Mouse (Mus musculus) adrenal gland (tissue): ENCODE data around the gene 4931428F04Rik.

Experiments
- intact Hi-C: fragments of 180-260 bp; cut with DNase I; formaldehyde crosslinking; loops from one replicate; pipeline ENCODE4 v1.15.1; 2025
- long read RNA-seq, 2 experiments: library from polyadenylated mRNA; unstranded; transcript quantifications; one replicate each; pipeline ENCODE4 v2.0.0; 2020; ENCODE audit warnings: borderline replicate concordance in 1 of 2; ENCODE audit not compliant: insufficient replicate concordance in 1 of 2

The 4931428F04Rik gene
- long read RNA-seq, experiment 1, result 0 reads
- long read RNA-seq, experiment 2, partial matches to known transcripts, result 0 of 1 reads
- long read RNA-seq, experiment 2, other reads (novel, unspliced or antisense), result 1 of 1 reads

- intact Hi-C loops, result no loop called here
These were observed at the start of gene 4931428F04Rik for GRCm38 (mm10) chr8:105289805-105290460. 4931428F04Rik (minus strand) TSS chr8:105289864.

GRCm38 (mm10) chr8:105338992-105339391 is 49.3 kb upstream of the 4931428F04Rik start:
- intact Hi-C loops, result no loop called here

- intact Hi-C loops, result no loop called here
These were observed 46.9 kb upstream of the 4931428F04Rik start for GRCm38 (mm10) chr8:105336373-105337130.

GRCm38 (mm10) chr8:105332523-105332922 is 42.9 kb upstream of the 4931428F04Rik start:
- intact Hi-C loops, result no loop called here

GRCm38 (mm10) chr8:105331931-105332330 is 42.3 kb upstream of the 4931428F04Rik start:
- intact Hi-C loops, result no loop called here

- intact Hi-C loops, result no loop called here
These were observed 41.8 kb upstream of the 4931428F04Rik start for GRCm38 (mm10) chr8:105331469-105331868.

GRCm38 (mm10) chr8:105330325-105330724 is 40.7 kb upstream of the 4931428F04Rik start:
- intact Hi-C loops, result no loop called here

- intact Hi-C loops, result no loop called here
These were observed 37.3 kb upstream of the 4931428F04Rik start for GRCm38 (mm10) chr8:105326968-105327367.

GRCm38 (mm10) chr8:105326141-105326672 is 36.5 kb upstream of the 4931428F04Rik start, which contains the start of the genes Lrrc29 and Tmem208:
Lrrc29 (minus strand) TSS chr8:105326278.
Tmem208 (plus strand) TSS chr8:105326354.
- intact Hi-C loops, result no loop called here

GRCm38 (mm10) chr8:105325641-105326093 is 36.0 kb upstream of the 4931428F04Rik start:
- intact Hi-C loops, result no loop called here

- intact Hi-C loops, result no loop called here
These were observed 33.5 kb upstream of the 4931428F04Rik start for GRCm38 (mm10) chr8:105323183-105323582.

GRCm38 (mm10) chr8:105318662-105319190 is 29.1 kb upstream of the 4931428F04Rik start:
- intact Hi-C loops, result no loop called here

- intact Hi-C loops, result no loop called here
These were observed 28.3 kb upstream of the 4931428F04Rik start for GRCm38 (mm10) chr8:105317941-105318340.

GRCm38 (mm10) chr8:105315073-105315769 is 25.6 kb upstream of the 4931428F04Rik start:
- intact Hi-C loops, result no loop called here

- intact Hi-C loops, result no loop called here
These were observed 24.1 kb upstream of the 4931428F04Rik start for GRCm38 (mm10) chr8:105313622-105314402.

- intact Hi-C loops, result no loop called here
These were observed 23.3 kb upstream of the 4931428F04Rik start for GRCm38 (mm10) chr8:105312891-105313481.

- intact Hi-C loops, result no loop called here
These were observed 22.1 kb upstream of the 4931428F04Rik start for GRCm38 (mm10) chr8:105311718-105312117.

GRCm38 (mm10) chr8:105310118-105310517 is 20.5 kb upstream of the 4931428F04Rik start:
- intact Hi-C loops, result no loop called here

- intact Hi-C loops, result no loop called here
These were observed 19.6 kb upstream of the 4931428F04Rik start for GRCm38 (mm10) chr8:105309142-105309847.
